Comparison of ENCODE assay signal across 8 mouse cellular contexts in genomic region chr11:117968716-117969099, GRCm38 (mm10). TPM values are rescaled to one million over a fixed set of nuclear protein-coding genes. Genes with fewer than 3 reads are reported as not detected.
DNase-seq lines count a peak whose midpoint lies in the region; ATAC-seq and TF ChIP-seq lines count a peak whose summit lies in the region.

No protein-coding gene starts in this region.

- H3K27me3 ChIP-seq in heart, embryonic 15.5 days, result peaks cover 26% of the 10 kb centered on the region
- H3K27me3 ChIP-seq in MEL (ENCODE audit: control insufficient read depth in 1 of 2, insufficient read depth in 2 of 2, low read length in 2 of 2), result peaks cover 9 to 15% of the 10 kb centered on the region in 2 experiments
- no peaks in the 10 kb centered on the region for H3K27me3 ChIP-seq in forebrain, postnatal 0 days (ENCODE audit: insufficient read depth, low read length)

- H3K27ac ChIP-seq in heart, embryonic 15.5 days, result peak overlapping the region; percentile 92
- peak overlapping the region; percentile 62 for H3K27ac ChIP-seq in MEL (ENCODE audit: control insufficient read depth, low read depth, low read length)
- peak overlapping the region; percentile 72 for H3K27ac ChIP-seq in forebrain, postnatal 0 days (ENCODE audit: low read depth, low read length)

- TF ChIP-seq POLR2A in MEL (IDR thresholded peaks at IDR 0.05; ENCODE audit: control insufficient read depth in 1 of 2, insufficient read depth in 1 of 2, low read depth in 1 of 2, low read length in 2 of 2, poor library complexity in 1 of 2), result no peak

- peaks cover 64% of the 10 kb centered on the region for H3K4me1 ChIP-seq in heart, embryonic 15.5 days (replicated peaks)
- no peaks in the 10 kb centered on the region for H3K4me1 ChIP-seq in MEL (ENCODE audit: control insufficient read depth in 1 of 2, insufficient read depth in 2 of 2, low read length in 2 of 2)
- peaks cover 17% of the 10 kb centered on the region for H3K4me1 ChIP-seq in forebrain, postnatal 0 days (ENCODE audit: insufficient read depth)

- no peak for TF ChIP-seq RAD21 in MEL (IDR thresholded peaks at IDR 0.05; ENCODE audit: low read depth, low read length)

- TF ChIP-seq CTCF in MEL (IDR thresholded peaks at IDR 0.05 in 2 of 3, conservative IDR thresholded peaks at IDR 0.05 in 1 of 3; ENCODE audit: control insufficient read depth in 1 of 3, insufficient read depth in 1 of 3, low read depth in 2 of 3, low read length in 3 of 3, poor library complexity in 1 of 3, severe bottlenecking in 1 of 3), result no peak
- peak; percentile 63 for TF ChIP-seq CTCF in forebrain, postnatal 0 days (IDR thresholded peaks at IDR 0.05; ENCODE audit: low read depth)

- peak; percentile 33 for ATAC-seq in heart, embryonic 15.5 days (replicated peaks; ENCODE audit: insufficient number of reproducible peaks, insufficient read depth, low FRiP score, low read depth)
- ATAC-seq in forebrain, postnatal 0 days, result peak; percentile 38
- no peak for ATAC-seq in granulocyte monocyte progenitor cell, adult 5-6 weeks (replicated peaks; ENCODE audit: poor library complexity, severe bottlenecking)

- peaks cover 2% of the 10 kb centered on the region; the same call in 1 of the 2 replicates for H3K79me2 ChIP-seq in MEL (ENCODE audit: control insufficient read depth, insufficient read depth, low read length, poor library complexity)

- DNase-seq in heart, adult 11 months, result no peak
- no peak for DNase-seq in MEL (ENCODE audit: low read depth, low spot score)
- DNase-seq in forebrain, postnatal 0 days, result no peak
- peak; percentile 78 for DNase-seq in lung, postnatal 10 days
- DNase-seq in adrenal gland, adult 18-20 months (ENCODE audit: low spot score in 2 of 2), result no peak
- no peak for DNase-seq in left cerebral cortex, adult 9 months (ENCODE audit: low spot score in 2 of 2)

- no peaks in the 10 kb centered on the region for H3K9me3 ChIP-seq in heart, embryonic 15.5 days (replicated peaks)
- H3K9me3 ChIP-seq in MEL (replicated peaks; ENCODE audit: insufficient read depth, low read length), result no peaks in the 10 kb centered on the region
- no peaks in the 10 kb centered on the region for H3K9me3 ChIP-seq in forebrain, postnatal 0 days (ENCODE audit: low read length)

- TF ChIP-seq EP300 in MEL (IDR thresholded peaks at IDR 0.05; ENCODE audit: low read depth in 1 of 2, low read length in 2 of 2), result no peak

- WGBS in heart, embryonic 15.5 days, result under 1% methylated on average over 34 of the region's 34 CpGs
- under 1% methylated on average over 29 of the region's 34 CpGs for WGBS in forebrain, postnatal 0 days

- peak overlapping the region; percentile 73 for H3K4me3 ChIP-seq in heart, embryonic 15.5 days
- peak overlapping the region; percentile 76 to 81 for H3K4me3 ChIP-seq in MEL (ENCODE audit: control insufficient read depth in 1 of 2, insufficient read depth in 1 of 2, low read depth in 2 of 2, low read length in 2 of 2)
- peak overlapping the region; percentile 62 for H3K4me3 ChIP-seq in forebrain, postnatal 0 days (ENCODE audit: low read depth, low read length)

- peak overlapping the region; percentile 95 for H3K4me2 ChIP-seq in heart, embryonic 15.5 days
- H3K4me2 ChIP-seq in forebrain, postnatal 0 days (ENCODE audit: low read depth), result peak overlapping the region; percentile 95

- H3K36me3 ChIP-seq in heart, embryonic 15.5 days, result no peaks in the 10 kb centered on the region
- H3K36me3 ChIP-seq in MEL (ENCODE audit: control insufficient read depth in 1 of 2, insufficient read depth in 2 of 2, low read length in 2 of 2), result no peaks in the 10 kb centered on the region
- no peaks in the 10 kb centered on the region for H3K36me3 ChIP-seq in forebrain, postnatal 0 days (ENCODE audit: insufficient read depth)

- H3K9ac ChIP-seq in heart, embryonic 15.5 days, result peak overlapping the region; percentile 79
- H3K9ac ChIP-seq in MEL (ENCODE audit: control insufficient read depth, low read depth, low read length, poor library complexity, severe bottlenecking), result peak overlapping the region; percentile 91
- peak overlapping the region; percentile 76 for H3K9ac ChIP-seq in forebrain, postnatal 0 days

TF ChIP-seq in MEL, 35 proteins besides CTCF, POLR2A, EP300 and RAD21:
- TF ChIP-seq CHD2 (IDR thresholded peaks at IDR 0.05; ENCODE audit: low read length), result no peak
- no peak for TF ChIP-seq KAT2A (conservative IDR thresholded peaks at IDR 0.05; ENCODE audit: low read depth, low read length)
- no peak for TF ChIP-seq USF1 (IDR thresholded peaks at IDR 0.05; ENCODE audit: low read depth, low read length)
- TF ChIP-seq ETS1 (IDR thresholded peaks at IDR 0.05; ENCODE audit: low read depth, low read length), result no peak
- no peak; the same call in 1 of the 2 replicates for TF ChIP-seq TCF12 (IDR thresholded peaks at IDR 0.05; ENCODE audit: low read depth, low read length)
- no peak for TF ChIP-seq HCFC1 (IDR thresholded peaks at IDR 0.05; ENCODE audit: low read depth, low read length)
- no peak for TF ChIP-seq NRF1 (IDR thresholded peaks at IDR 0.05; ENCODE audit: insufficient read depth, low read depth, low read length, poor library complexity, severe bottlenecking)
- TF ChIP-seq MYB (IDR thresholded peaks at IDR 0.05; ENCODE audit: low read depth, low read length), result no peak
- no peak for TF ChIP-seq MAZ (IDR thresholded peaks at IDR 0.05; ENCODE audit: low read depth, low read length)
- TF ChIP-seq POLR2AphosphoS5 (IDR thresholded peaks at IDR 0.05; ENCODE audit: borderline replicate concordance, low read depth, low read length), result no peak
TF ChIP-seq in MEL: peak in this region for 0.

RNA-seq across cellular contexts. Expression of gene Socs3, which starts 1.1 kb away (rescaled TPM):
- polyA plus RNA-seq in heart, embryonic 15.5 days (2015; fragmentation: Nextera tagmentation; extraction: Ambion mirVana), result 6.7 and 10.9 TPM in 2 replicates
- 0.95 and 0.96 TPM in 2 replicates for total RNA-seq in MEL (2012; rRNA removed)
- polyA plus RNA-seq in MEL (2012; ENCODE audit: insufficient read depth in 1 of 2, insufficient read length in 2 of 2, low read depth in 1 of 2, low replicate concordance in 2 of 2, missing spikeins in 1 of 2), result 1 to 10 TPM in 1 of 2 experiments, not detected in 1; 1.9 TPM
- 7.8 and 11.0 TPM in 2 replicates for total RNA-seq in forebrain, postnatal 0 days (2014; rRNA removed)
- 6.5 and 8.4 TPM in 2 replicates for polyA plus RNA-seq in forebrain, postnatal 0 days (2015; fragmentation: Nextera tagmentation; extraction: Ambion mirVana)
- total RNA-seq in granulocyte monocyte progenitor cell, adult 5-6 weeks (2014; fragmentation: Nextera tagmentation), result 0.41 TPM in 1 of 2 replicates, not detected in the other
- 2.0 and 2.2 TPM in 2 replicates for total RNA-seq in granulocyte monocyte progenitor cell, adult 5-6 weeks (2017)
- 1 to 10 TPM; 4.2 to 5.6 TPM for total RNA-seq in adrenal gland, adult 18-20 months (2021)

RNA-seq across cellular contexts. Expression of gene Pgs1, which starts 17.4 kb away (rescaled TPM):
- polyA plus RNA-seq in heart, embryonic 15.5 days (2015; fragmentation: Nextera tagmentation; extraction: Ambion mirVana), result 21.9 and 26.8 TPM in 2 replicates
- total RNA-seq in MEL (2012; rRNA removed), result 55.7 and 61.6 TPM in 2 replicates
- polyA plus RNA-seq in MEL (2012; ENCODE audit: insufficient read depth in 1 of 2, insufficient read length in 2 of 2, low read depth in 1 of 2, low replicate concordance in 2 of 2, missing spikeins in 1 of 2), result 10 to 100 TPM in 1 of 2 experiments, not detected in 1; 48.6 TPM
- 55.7 and 63.0 TPM in 2 replicates for total RNA-seq in forebrain, postnatal 0 days (2014; rRNA removed)
- polyA plus RNA-seq in forebrain, postnatal 0 days (2015; fragmentation: Nextera tagmentation; extraction: Ambion mirVana), result 47.7 and 54.4 TPM in 2 replicates
- 43.1 and 44.5 TPM in 2 replicates for total RNA-seq in granulocyte monocyte progenitor cell, adult 5-6 weeks (2014; fragmentation: Nextera tagmentation)
- total RNA-seq in granulocyte monocyte progenitor cell, adult 5-6 weeks (2017), result 18.8 and 23.3 TPM in 2 replicates
- total RNA-seq in adrenal gland, adult 18-20 months (2021), result 10 to 100 TPM; 47.8 to 65.5 TPM
